Mouse (Mus musculus): ENCODE measurements around the gene Rfx4. TPM values are rescaled to one million over a fixed set of nuclear protein-coding genes. Genes with fewer than 3 reads are reported as not detected.

Gene Rfx4
- under 1 TPM; 0.06 to 0.77 TPM for polyA plus RNA-seq (2017; shearing (Covaris generic))

GRCm38 (mm10) chr10:84755786-84756203 is at the start of gene Rfx4:
Gene Rfx4 (plus strand): TSS chr10:84756062.

DNA sequence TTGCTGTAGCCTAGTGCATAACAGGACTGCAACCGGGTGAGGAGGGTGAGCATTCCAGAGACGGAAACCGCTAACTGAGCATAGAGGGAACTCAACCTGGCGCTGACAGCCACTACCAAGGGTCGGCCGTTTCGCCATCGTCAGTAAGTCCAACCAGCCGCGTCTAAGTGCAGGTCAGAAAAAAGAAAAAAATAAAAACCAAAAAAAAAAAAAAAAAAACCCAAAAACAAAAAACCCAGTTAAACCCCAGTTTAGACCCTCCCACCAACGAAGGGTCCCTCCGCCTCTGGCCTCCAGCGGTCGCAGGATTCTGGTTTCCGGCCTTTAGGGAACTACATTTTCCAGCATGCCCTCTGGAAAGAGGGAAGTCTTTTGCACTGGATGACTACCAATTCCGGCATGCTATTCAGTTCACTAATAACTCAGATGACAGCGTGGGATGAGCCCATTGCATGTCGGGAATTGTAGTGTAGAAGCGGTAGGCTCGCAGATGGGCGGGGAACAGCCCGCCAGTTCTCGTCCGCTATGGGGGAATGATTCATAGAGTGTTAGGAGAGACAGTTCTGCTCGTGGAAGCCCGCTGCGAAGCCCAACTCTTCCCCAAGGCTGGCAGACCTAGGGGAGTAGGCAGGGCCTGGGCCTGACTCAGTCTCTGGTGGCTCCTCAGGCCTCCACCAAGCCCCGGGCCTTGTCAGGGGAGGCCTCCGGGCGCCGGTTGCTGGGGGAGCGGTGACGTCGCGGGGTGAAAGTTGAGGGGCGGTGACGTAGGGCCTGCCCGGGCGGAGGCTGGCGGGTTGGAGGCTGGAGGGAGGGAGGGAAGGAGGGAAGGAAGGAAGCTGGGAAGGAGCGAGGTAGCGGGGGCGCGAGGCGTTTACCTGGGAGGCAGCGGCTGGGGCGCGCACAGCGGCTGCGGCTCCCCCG is 161.2 kb downstream of the Rfx4 start, which contains the start of gene Ric8b:
Gene Ric8b (plus strand): TSS at position 807 of the 921 bp plus-strand sequence.

Other genes with a start within 250 kb of the Rfx4 start
- 1 to 10 TPM in 1 of 2 experiments, under 1 TPM in 1; 0.82 to 2.7 TPM for gene Ckap4, start 222.0 kb upstream of the Rfx4 start, polyA plus RNA-seq (2017; shearing (Covaris generic))
- gene Tcp11l2, start 179.4 kb upstream of the Rfx4 start, polyA plus RNA-seq (2017; shearing (Covaris generic)) = 100 to 1,000 TPM; 145 to 176 TPM
- gene Polr3b, start 133.8 kb upstream of the Rfx4 start, polyA plus RNA-seq (2017; shearing (Covaris generic)) = 10 to 100 TPM; 21.7 to 33.8 TPM
- gene Ric8b, start 161.6 kb downstream of the Rfx4 start, polyA plus RNA-seq (2017; shearing (Covaris generic)) = 10 to 100 TPM; 10.7 to 17.0 TPM

Data from inflammation-experienced regulatory T-cells (primary cell).